10 mouse cellular contexts compared by ENCODE assay signal in the genomic region with DNA sequence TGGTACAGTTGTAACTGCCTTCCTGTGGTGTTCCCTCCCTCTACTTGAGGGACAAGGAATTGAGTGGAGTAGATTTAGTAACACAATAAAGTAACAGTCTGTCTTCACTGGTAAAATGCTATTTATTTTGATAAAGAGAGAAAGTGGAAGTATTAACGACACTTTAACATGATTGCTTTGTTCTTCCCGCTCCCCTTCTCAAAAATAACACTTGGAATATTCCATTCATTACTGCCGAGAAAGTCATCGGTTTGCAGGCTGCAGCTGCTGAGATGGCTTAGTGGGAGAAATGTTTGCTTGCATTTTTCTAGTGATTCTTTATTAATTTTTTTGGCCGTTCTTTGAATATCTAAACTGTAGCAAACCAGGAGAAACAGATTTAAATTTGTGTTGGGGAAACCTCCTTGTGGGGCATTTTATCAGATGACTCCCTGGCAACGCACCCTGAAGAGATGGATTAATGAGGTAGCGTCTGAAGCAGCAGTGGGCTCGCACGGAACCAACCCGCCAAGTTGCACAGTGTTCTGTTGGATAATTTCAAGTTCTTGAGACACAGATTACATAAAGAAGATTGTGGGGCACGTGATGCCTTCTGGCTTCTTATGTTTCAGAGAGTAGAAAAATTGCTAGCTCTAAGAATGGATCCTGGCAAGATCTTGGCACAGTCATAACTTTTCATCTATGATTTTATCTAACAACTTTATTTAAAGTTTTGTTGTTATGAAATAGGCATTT. TPM values are rescaled to one million over a fixed set of nuclear protein-coding genes. Genes with fewer than 3 reads are reported as not detected.
A peak's percentile ranks its signal among the peaks of the same experiment; 100 is the strongest.
DNase-seq lines count a peak whose midpoint lies in the region; ATAC-seq and TF ChIP-seq lines count a peak whose summit lies in the region.
"Had no signal": no experiment of that assay in that cellular context is flagged by ENCODE, and none has a peak within 500 bp of the region (broad histone marks: within the 10 kb centered on the region; RNA-seq: fewer than 3 reads in every experiment).

No protein-coding gene starts in this region.

- ATAC-seq in hindbrain, embryonic 13.5 days (ENCODE audit: low FRiP score) = no peak
- no peak for ATAC-seq in neural tube, embryonic 15.5 days (ENCODE audit: low FRiP score)

- H3K4me3 ChIP-seq in hindbrain, embryonic 13.5 days = no peak overlapping the region
- no peak overlapping the region for H3K4me3 ChIP-seq in hindbrain, embryonic 10.5 days
- H3K4me3 ChIP-seq in cortical plate, adult 2 months (ENCODE audit: insufficient read depth, low read length) = peak overlapping the region; percentile 29
- H3K4me3 ChIP-seq in neural tube, embryonic 15.5 days (replicated peaks) = peak overlapping the region; percentile 20

- H3K27me3 ChIP-seq in hindbrain, embryonic 13.5 days = no peaks in the 10 kb centered on the region
- H3K27me3 ChIP-seq in hindbrain, embryonic 10.5 days (ENCODE audit: insufficient read depth, poor library complexity, severe bottlenecking) = no peaks in the 10 kb centered on the region
- H3K27me3 ChIP-seq in neural tube, embryonic 15.5 days (replicated peaks) = no peaks in the 10 kb centered on the region

- H3K4me2 ChIP-seq in hindbrain, embryonic 13.5 days = peak overlapping the region; percentile 31
- peak overlapping the region; percentile 45 for H3K4me2 ChIP-seq in neural tube, embryonic 15.5 days

- WGBS in hindbrain, embryonic 13.5 days = 60% methylated on average over 11 of the region's 11 CpGs
- 85% methylated on average over 11 of the region's 11 CpGs for WGBS in hindbrain, embryonic 10.5 days
- WGBS in neural tube, embryonic 15.5 days = 51% methylated on average over 11 of the region's 11 CpGs

- no peak overlapping the region for H3K9ac ChIP-seq in hindbrain, embryonic 13.5 days
- 0 out of 2 replicates have a peak overlapping the region, but pooled peaks have one; percentile 26 for H3K9ac ChIP-seq in neural tube, embryonic 15.5 days (replicated peaks)

- H3K9me3 ChIP-seq in hindbrain, embryonic 13.5 days = no peaks in the 10 kb centered on the region
- no peaks in the 10 kb centered on the region for H3K9me3 ChIP-seq in hindbrain, embryonic 10.5 days
- H3K9me3 ChIP-seq in neural tube, embryonic 15.5 days (replicated peaks) = no peaks in the 10 kb centered on the region
- H3K9me3 ChIP-seq: G1E had no signal

- DNase-seq in hindbrain, embryonic 10.5 days (ENCODE audit: low spot score) = no peak
- peak; percentile 20 for DNase-seq in layer of hippocampus, adult 9-11 months
- DNase-seq in ovary, adult 18-20 months (ENCODE audit: low spot score) = no peak
- DNase-seq in kidney, postnatal 14 days = no peak
- DNase-seq in gastrocnemius, postnatal 4 days (ENCODE audit: low spot score in 2 of 2) = no peak
- DNase-seq: adrenal gland, postnatal 36 days had no signal

- H3K36me3 ChIP-seq in hindbrain, embryonic 13.5 days = no peaks in the 10 kb centered on the region
- H3K36me3 ChIP-seq in hindbrain, embryonic 10.5 days = no peaks in the 10 kb centered on the region
- no peaks in the 10 kb centered on the region for H3K36me3 ChIP-seq in neural tube, embryonic 15.5 days

- TF ChIP-seq POLR2A in cortical plate, adult 2 months (IDR thresholded peaks at IDR 0.05; ENCODE audit: extremely low read depth, insufficient read depth, low read length) = peak; percentile 44; the same call in 1 of the 2 replicates

- no peak overlapping the region for H3K27ac ChIP-seq in hindbrain, embryonic 13.5 days
- H3K27ac ChIP-seq in hindbrain, embryonic 10.5 days = no peak overlapping the region
- no peak overlapping the region for H3K27ac ChIP-seq in cortical plate, adult 2 months (ENCODE audit: insufficient read depth, low read length)
- H3K27ac ChIP-seq in neural tube, embryonic 15.5 days (replicated peaks) = 0 out of 2 replicates have a peak overlapping the region, but pooled peaks have one; percentile 10

- TF ChIP-seq CTCF in cortical plate, adult 2 months (IDR thresholded peaks at IDR 0.05; ENCODE audit: extremely low read depth, insufficient read depth, low read length) = no peak

- peaks cover 3% of the 10 kb centered on the region for H3K4me1 ChIP-seq in hindbrain, embryonic 13.5 days (replicated peaks)
- peaks cover 6% of the 10 kb centered on the region; the same call in 1 of the 2 replicates for H3K4me1 ChIP-seq in hindbrain, embryonic 10.5 days (replicated peaks)
- no peaks in the 10 kb centered on the region for H3K4me1 ChIP-seq in cortical plate, adult 2 months (ENCODE audit: control insufficient read depth, insufficient read depth, low read length)
- H3K4me1 ChIP-seq in neural tube, embryonic 15.5 days = 0 out of 2 replicates have a peak, but pooled peaks cover 7% of the 10 kb centered on the region

RNA-seq across cellular contexts. Expression of a gene that starts 32.2 kb away (rescaled TPM):
- 11.9 and 12.6 TPM in 2 replicates for polyA plus RNA-seq in hindbrain, embryonic 13.5 days (2015; fragmentation: Nextera tagmentation; extraction: Ambion mirVana)
- 16.9 and 24.0 TPM in 2 replicates for polyA plus RNA-seq in hindbrain, embryonic 10.5 days (2016; fragmentation: Nextera tagmentation; extraction: Ambion mirVana)
- 107 and 109 TPM in 2 replicates for polyA plus RNA-seq in cortical plate, adult 2 months (2012; rRNA removed)
- 13.0 and 15.5 TPM in 2 replicates for polyA plus RNA-seq in neural tube, embryonic 15.5 days (2015; fragmentation: Nextera tagmentation; extraction: Ambion mirVana)
- total RNA-seq in gastrocnemius, postnatal 4 days (2021) = 10 to 100 TPM; 44.2 to 48.5 TPM

Comparison
In these comparisons a context has a peak if more than half of its experiments do, and no peak if none do; other contexts are left out.
1. H3K4me3 ChIP-seq: peak in cortical plate, adult 2 months (single experiment) and neural tube, embryonic 15.5 days (single experiment); none in hindbrain, embryonic 13.5 days (single experiment) and hindbrain, embryonic 10.5 days (single experiment).